Mouse (Mus musculus) midbrain, postnatal 0 days (tissue): ENCODE measurements around the gene Calm1. TPM values are rescaled to one million over a fixed set of nuclear protein-coding genes. Genes with fewer than 3 reads are reported as not detected.

Experiments used
- ATAC-seq: fragments of 200-750 bp; cut with Nextera tagmentation; 2 replicates; pipeline ENCODE4 v1.8.0; 2017; ENCODE audit warnings: moderate number of reproducible peaks, mild to moderate bottlenecking, moderate TSS enrichment, moderate library complexity; ENCODE audit not compliant: low FRiP score
- DNase-seq: peaks from one replicate; pipeline ENCODE4 v3.0.0-alpha.2; 2015; ENCODE audit warnings: low spot score
- H3K27ac ChIP-seq: fragments of 300-500 bp; sonication (generic); 2 replicates; pipeline ENCODE4 v1.5.1; 2014; ENCODE audit warnings: low read depth, mild to moderate bottlenecking, low read length, mixed read lengths
- H3K27me3 ChIP-seq: fragments of 300-500 bp; sonication (generic); 2 replicates; pipeline ENCODE4 v1.6.1; 2014; ENCODE audit warnings: low read length, control low read depth, mixed read lengths; ENCODE audit not compliant: insufficient read depth
- H3K36me3 ChIP-seq: fragments of 300-500 bp; sonication (generic); 2 replicates; pipeline ENCODE4 v1.6.1; 2014; ENCODE audit warnings: low read length, control low read depth, mixed read lengths; ENCODE audit not compliant: insufficient read depth
- H3K4me1 ChIP-seq: fragments of 300-500 bp; sonication (generic); 2 replicates; pipeline ENCODE4 v1.6.1; 2014; ENCODE audit warnings: mild to moderate bottlenecking, control low read depth, antibody characterized with exemption, low read length, mixed read lengths; ENCODE audit not compliant: insufficient read depth
- H3K4me2 ChIP-seq: fragments of 300-500 bp; sonication (generic); 2 replicates; pipeline ENCODE4 v1.6.1; 2014; ENCODE audit warnings: low read depth, mild to moderate bottlenecking, low read length, mixed read lengths; ENCODE audit not compliant: poor library complexity, severe bottlenecking
- H3K4me3 ChIP-seq: fragments of 300-500 bp; sonication (generic); 2 replicates; pipeline ENCODE4 v1.5.1; 2014; ENCODE audit warnings: low read depth, mild to moderate bottlenecking, low read length, moderate library complexity
- H3K9ac ChIP-seq: fragments of 300-500 bp; sonication (generic); replicated peaks from 2 replicates; pipeline ENCODE4 v1.6.1; 2014; ENCODE audit warnings: mild to moderate bottlenecking, low read length, moderate library complexity, mixed read lengths; ENCODE audit not compliant: poor library complexity, severe bottlenecking
- H3K9me3 ChIP-seq: fragments of 300-500 bp; sonication (generic); 2 replicates; pipeline ENCODE4 v1.6.1; 2016; ENCODE audit warnings: low read length, control low read depth
- CTCF ChIP-seq: IDR thresholded peaks from 2 replicates; pipeline ENCODE4 v1.5.1; 2016; ENCODE audit warnings: antibody characterized with exemption, mild to moderate bottlenecking
- WGBS: fragments of 180-500 bp; shearing (Covaris S2); extraction: QIAGEN DNeasy Blood & Tissue Kit; methylation state at CpG from one replicate; pipeline ENCODE4 v1.1.7; 2014; 5-methylcytosine and 5-hydroxymethylcytosine counted together
- polyA plus RNA-seq: library from polyadenylated mRNA; unstranded; fragments of >200 nt; fragmentation: Nextera tagmentation; extraction: Ambion mirVana; gene quantifications from 2 replicates; pipeline ENCODE4 v1.2.1, GENCODE M21; 2015
- total RNA-seq: library from RNA; depleted of rRNA; stranded (reverse); fragments of >200 nt; gene quantifications from 2 replicates; pipeline ENCODE4 v1.2.3, GENCODE M21; 2014; rRNA removed

The Calm1 gene
- 1,086 and 1,419 TPM in 2 replicates for total RNA-seq
- polyA plus RNA-seq = 4,369 and 4,581 TPM in 2 replicates

- H3K36me3 ChIP-seq = peaks cover 14% of the 10 kb centered on the region
- H3K27ac ChIP-seq = peak within 1 kb of the TSS; percentile 91
- peak; percentile 95 for DNase-seq
- peak within 1 kb of the TSS; percentile 99 for H3K4me3 ChIP-seq
- H3K9me3 ChIP-seq = no peaks in the 10 kb centered on the region
- peak; percentile 30 for TF ChIP-seq CTCF
- H3K27me3 ChIP-seq = no peaks in the 10 kb centered on the region
- H3K4me2 ChIP-seq = peak within 1 kb of the TSS; percentile 91
- under 1% methylated on average over 47 of the region's 58 CpGs for WGBS
- peak; percentile 89 for ATAC-seq
- peak within 1 kb of the TSS; percentile 91 for H3K9ac ChIP-seq
- peaks cover 13% of the 10 kb centered on the region for H3K4me1 ChIP-seq
Observed at GRCm38 (mm10) chr12:100198967-100199660, at the start of gene Calm1. Calm1 (plus strand) TSS chr12:100199435.

- Histone ChIP-seq H3K9ac (no peak overlapping the region), H3K27me3 (no peaks in the 10 kb centered on the region), H3K27ac (no peak overlapping the region), H3K4me2 (no peak overlapping the region), H3K4me3 (no peak overlapping the region), H3K9me3 (no peaks in the 10 kb centered on the region), H3K4me1 (no peaks in the 10 kb centered on the region), H3K36me3 (peaks cover 26% of the 10 kb centered on the region)
- TF ChIP-seq CTCF = no peak
- DNase-seq = no peak
- ATAC-seq = no peak
- 96% methylated on average over 7 of the region's 7 CpGs for WGBS
Observed at GRCm38 (mm10) chr12:100152466-100152865, 46.8 kb upstream of the Calm1 start.

- Histone ChIP-seq H3K4me2 (peak within 1 kb of the TSS; percentile 61), H3K27me3 (no peaks in the 10 kb centered on the region), H3K4me3 (peak within 1 kb of the TSS; percentile 48), H3K4me1 (no peaks in the 10 kb centered on the region), H3K9ac (peak within 1 kb of the TSS; percentile 68), H3K36me3 (no peaks in the 10 kb centered on the region), H3K27ac (peak within 1 kb of the TSS; percentile 79), H3K9me3 (no peaks in the 10 kb centered on the region)
- under 1% methylated on average over 26 of the region's 26 CpGs for WGBS
- DNase-seq (peak; percentile 96), ATAC-seq (peak; percentile 95)
- peak; percentile 36 for TF ChIP-seq CTCF
Observed at GRCm38 (mm10) chr12:100159261-100159975, 39.8 kb upstream of the Calm1 start, which contains the start of gene Nrde2. Nrde2 (minus strand) TSS chr12:100159653.

- Histone ChIP-seq H3K27ac (no peak overlapping the region), H3K9me3 (no peaks in the 10 kb centered on the region), H3K27me3 (no peaks in the 10 kb centered on the region), H3K9ac (no peak overlapping the region), H3K4me2 (no peak overlapping the region), H3K36me3 (no peaks in the 10 kb centered on the region), H3K4me1 (0 out of 2 replicates have a peak, but pooled peaks cover 5% of the 10 kb centered on the region), H3K4me3 (no peak overlapping the region)
- ATAC-seq (no peak), DNase-seq (no peak)
- WGBS = 81% methylated on average over 7 of the region's 7 CpGs
- no peak for TF ChIP-seq CTCF
Observed at GRCm38 (mm10) chr12:100164991-100165500, 34.2 kb upstream of the Calm1 start.

- Histone ChIP-seq H3K9ac (no peak overlapping the region), H3K4me2 (no peak overlapping the region), H3K4me3 (no peak overlapping the region), H3K27me3 (no peaks in the 10 kb centered on the region), H3K27ac (peak overlapping the region; percentile 43; the same call in 1 of the 2 replicates), H3K4me1 (0 out of 2 replicates have a peak, but pooled peaks cover 5% of the 10 kb centered on the region), H3K9me3 (no peaks in the 10 kb centered on the region), H3K36me3 (no peaks in the 10 kb centered on the region)
- peak; percentile 86 for ATAC-seq
- WGBS = 6% methylated on average over 3 of the region's 3 CpGs
- TF ChIP-seq CTCF = peak; percentile 87
- peak; percentile 90 for DNase-seq
Observed at GRCm38 (mm10) chr12:100166177-100166576, 33.1 kb upstream of the Calm1 start.
